Mouse (Mus musculus) layer of hippocampus, adult 9-10 months (tissue): Measurements from ENCODE around the gene Tomm6.
A peak's percentile ranks its signal among the peaks of the same experiment; 100 is the strongest.

Experiments used
- DNase-seq: peaks from one replicate; pipeline ENCODE4 v3.0.0; 2022; ENCODE audit warnings: low spot score

Tomm6 gene

GRCm38 (mm10) chr17:47651953-47652352 is 36.2 kb downstream of the Tomm6 start:
- no peak for DNase-seq

DNA sequence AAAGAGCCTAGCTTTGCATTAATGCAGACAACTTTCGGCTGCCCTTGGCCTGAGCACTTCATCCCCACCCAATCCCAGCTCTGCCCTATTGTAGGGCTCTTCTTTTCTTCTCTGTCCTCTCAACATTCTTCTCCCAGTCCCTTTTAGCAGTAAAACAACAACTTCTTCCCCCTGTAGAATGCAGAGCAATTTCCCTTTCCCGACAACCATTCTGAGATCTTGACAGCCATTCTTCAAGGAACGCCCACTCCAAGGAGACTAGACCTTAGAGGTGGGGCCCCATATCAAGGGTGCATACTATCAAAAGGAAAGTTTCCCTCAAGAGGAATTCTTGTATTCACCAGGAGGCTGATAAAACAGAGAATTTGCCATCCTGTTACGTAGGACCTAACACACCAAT is 39.2 kb downstream of the Tomm6 start:
- DNase-seq = no peak

DNA sequence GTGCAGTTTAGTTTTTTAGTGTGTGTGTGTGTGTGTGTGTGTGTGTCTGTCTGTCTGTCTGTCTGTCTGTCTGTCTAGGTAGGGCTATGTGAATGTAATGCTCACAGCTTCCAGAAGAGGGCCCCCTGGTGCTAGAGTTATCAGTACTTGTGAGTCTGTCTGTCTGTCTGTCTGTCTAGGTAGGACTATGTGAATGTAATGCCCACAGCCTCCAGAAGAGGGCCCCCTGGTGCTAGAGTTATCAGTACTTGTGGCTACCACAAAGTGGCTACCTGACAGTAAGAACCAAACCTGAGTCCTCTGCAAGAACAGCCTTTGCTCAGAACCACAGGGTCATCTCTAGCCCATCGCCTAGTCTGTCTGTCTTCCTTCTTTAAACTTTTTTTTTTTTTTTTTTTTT is 41.5 kb downstream of the Tomm6 start:
- DNase-seq = peak; percentile 66

DNA sequence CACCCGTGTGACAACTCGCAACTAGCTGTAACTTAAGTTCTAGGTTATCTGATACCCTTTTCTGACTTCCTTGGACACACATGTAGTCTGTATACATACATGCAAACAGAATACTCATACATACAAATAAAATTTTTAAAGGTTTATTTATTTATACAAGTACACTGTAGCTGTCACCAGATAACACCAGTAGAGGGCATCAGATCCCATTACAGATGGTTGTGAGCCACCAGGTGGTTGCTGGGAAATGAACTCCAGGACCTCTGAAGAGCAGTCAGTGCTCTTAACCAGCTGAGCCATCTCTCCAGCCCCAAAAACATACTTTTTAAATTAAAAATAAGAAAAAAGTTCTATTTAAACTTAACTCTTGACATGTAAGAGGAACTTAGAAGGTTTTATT is 45.2 kb downstream of the Tomm6 start:
- DNase-seq = no peak
